Mouse (Mus musculus) lung, adult 2 months (tissue): Measurements from ENCODE around the gene Dhx58.

Experiments used
- CTCF ChIP-seq: fragments of 200-500 bp; IDR thresholded peaks from 2 replicates; pipeline ENCODE4 v1.5.1; 2011; ENCODE audit warnings: mild to moderate bottlenecking, low read length, control low read depth; ENCODE audit not compliant: insufficient read depth
- POLR2A ChIP-seq: fragments of 200-500 bp; IDR thresholded peaks from 2 replicates; pipeline ENCODE4 v1.6.1; 2011; ENCODE audit warnings: low read depth, mild to moderate bottlenecking, control low read depth, low read length, borderline replicate concordance; ENCODE audit errors: extremely low read depth

DNA sequence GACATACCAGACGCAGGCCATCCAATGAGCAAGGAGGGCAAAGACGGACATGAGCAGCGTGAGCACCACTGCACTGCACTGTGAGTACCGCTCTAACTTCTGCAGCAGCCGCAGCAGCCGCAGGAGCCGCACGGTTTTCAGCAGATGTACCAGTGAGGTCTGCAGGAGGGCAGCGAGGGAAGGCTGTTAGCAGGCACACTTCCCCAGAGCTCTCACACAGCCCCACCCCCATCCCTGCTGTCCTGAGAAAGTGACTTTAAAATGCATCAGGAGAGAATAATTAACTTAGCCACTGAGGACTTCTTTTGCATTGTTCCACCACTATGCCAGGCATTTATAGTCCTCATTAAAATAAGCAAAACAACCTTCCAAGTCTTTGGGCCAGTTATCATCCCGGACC is 48.2 kb upstream of the Dhx58 start:
- TF ChIP-seq CTCF (no peak), POLR2A (no peak)
